Mouse (Mus musculus) testis, adult 2 months (tissue): ENCODE results near the gene Tmbim1. TPM values are rescaled to one million over a fixed set of nuclear protein-coding genes. Genes with fewer than 3 reads are reported as not detected.
"Not testable (repeated sequence)": the region's sequence is repeated elsewhere in the genome, so short reads cannot be mapped to it uniquely, and the experiment has no call there.

ENCODE experiments used
- H3K27ac ChIP-seq: fragments of 200-500 bp; 2 replicates; pipeline ENCODE4 v1.5.1; 2012; ENCODE audit warnings: low read depth, low read length; ENCODE audit not compliant: control insufficient read depth, insufficient read depth
- H3K27me3 ChIP-seq: fragments of 200-500 bp; 2 replicates; pipeline ENCODE4 v1.6.1; 2012; ENCODE audit warnings: mild to moderate bottlenecking, low read length, moderate library complexity; ENCODE audit not compliant: control insufficient read depth, insufficient read depth
- H3K36me3 ChIP-seq: fragments of 200-500 bp; 2 replicates; pipeline ENCODE4 v1.6.1; 2012; ENCODE audit warnings: mild to moderate bottlenecking, low read length; ENCODE audit not compliant: control insufficient read depth, insufficient read depth
- H3K4me1 ChIP-seq: fragments of 200-500 bp; 2 replicates; pipeline ENCODE4 v1.6.1; 2012; ENCODE audit warnings: low read length; ENCODE audit not compliant: control insufficient read depth, insufficient read depth
- H3K4me3 ChIP-seq: fragments of 200-500 bp; 2 replicates; pipeline ENCODE4 v1.5.1; 2012; ENCODE audit warnings: low read depth, mild to moderate bottlenecking, low read length, moderate library complexity, mixed read lengths; ENCODE audit not compliant: control insufficient read depth
- CTCF ChIP-seq: fragments of 200-500 bp; IDR thresholded peaks from 2 replicates; pipeline ENCODE4 v1.5.1; 2012; ENCODE audit warnings: low read depth, mild to moderate bottlenecking, inconsistent platforms, low read length, moderate library complexity; ENCODE audit not compliant: control insufficient read depth, insufficient read depth, insufficient replicate concordance
- POLR2A ChIP-seq: fragments of 200-500 bp; IDR thresholded peaks from 2 replicates; pipeline ENCODE4 v1.6.1; 2012; ENCODE audit warnings: low read depth, mild to moderate bottlenecking, inconsistent platforms, low read length, moderate library complexity; ENCODE audit not compliant: control insufficient read depth
- polyA plus RNA-seq: library from polyadenylated mRNA; depleted of rRNA; stranded (reverse); fragments of >200 nt; gene quantifications from 2 replicates; pipeline ENCODE4 v1.2.3, GENCODE M21; 2012

The Tmbim1 gene
- polyA plus RNA-seq, 1 experiment: 6.3 TPM

DNA sequence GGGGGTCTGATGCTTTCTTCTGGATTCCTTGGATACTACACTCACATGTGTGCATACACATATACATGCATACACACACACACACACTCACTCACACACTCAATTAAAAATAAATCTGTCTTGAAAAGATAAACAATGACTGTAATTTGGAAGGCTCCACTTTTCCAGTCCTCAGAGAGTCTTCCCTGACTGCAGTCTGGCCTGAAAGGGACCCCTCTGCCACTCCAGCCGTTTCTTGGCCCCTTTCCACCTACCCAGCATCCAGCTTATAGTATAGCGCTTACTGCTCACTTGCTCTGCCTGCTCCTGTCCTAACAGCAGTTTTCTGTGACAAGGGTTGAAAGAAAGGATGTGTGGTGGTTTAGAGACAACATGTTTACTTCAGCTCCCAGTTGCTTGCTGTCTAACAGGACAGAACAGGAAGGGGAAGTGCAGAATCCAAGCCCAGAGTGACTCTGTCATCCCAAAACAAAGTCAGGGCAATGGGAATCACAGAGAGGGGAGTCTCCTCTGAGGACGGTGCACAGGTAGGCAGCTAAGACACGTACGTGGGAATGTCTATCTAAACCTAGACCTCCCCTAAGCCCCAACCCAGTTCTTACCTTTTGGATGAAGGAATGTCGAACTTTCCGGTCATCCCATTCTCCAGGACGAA lies 12.0 kb downstream of the Tmbim1 start:
- Histone ChIP-seq H3K27me3 (no peaks in the 10 kb centered on the region), H3K4me3 (no peak overlapping the region), H3K27ac (no peak overlapping the region), H3K36me3 (no peaks in the 10 kb centered on the region), H3K4me1 (peaks cover 2% of the 10 kb centered on the region; the same call in 1 of the 2 replicates)
- TF ChIP-seq POLR2A (no peak), CTCF (no peak)

DNA sequence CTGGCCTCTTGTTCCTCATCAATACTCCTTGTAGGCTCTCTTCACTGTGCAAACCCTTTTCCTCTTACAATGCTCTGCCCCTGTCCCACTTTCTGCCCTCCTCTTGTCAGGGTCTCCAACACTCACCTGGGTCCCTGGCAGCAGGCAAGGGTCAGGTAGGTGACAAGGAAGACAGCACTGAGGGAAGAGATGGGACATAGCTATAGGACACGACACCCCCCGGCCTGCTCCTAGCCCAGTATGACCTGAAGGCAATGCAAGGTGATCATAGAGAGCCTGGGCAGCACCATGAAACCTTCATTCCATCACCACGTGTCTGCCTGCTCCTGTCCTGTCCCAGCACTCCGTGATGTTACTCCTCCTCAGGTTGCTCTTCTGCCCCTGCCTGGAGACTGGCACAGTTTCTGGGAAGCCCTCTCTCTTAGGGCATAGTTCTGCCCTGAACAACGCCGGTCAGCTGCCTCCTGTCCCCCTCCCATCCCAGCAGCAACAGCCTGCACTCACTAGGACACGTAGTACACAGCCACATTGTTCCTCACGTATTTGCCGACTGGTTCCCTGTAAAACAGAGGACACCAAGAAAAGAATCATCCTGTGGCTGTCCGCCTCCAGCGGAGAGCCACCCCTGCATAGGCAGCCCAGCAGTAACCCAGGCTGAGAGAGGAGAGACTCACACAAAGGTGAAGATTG lies 12.9 kb downstream of the Tmbim1 start:
- Histone ChIP-seq H3K4me1 (peaks cover 2% of the 10 kb centered on the region; the same call in 1 of the 2 replicates), H3K36me3 (no peaks in the 10 kb centered on the region)
- TF ChIP-seq CTCF: no peak
- no peak for TF ChIP-seq POLR2A

DNA sequence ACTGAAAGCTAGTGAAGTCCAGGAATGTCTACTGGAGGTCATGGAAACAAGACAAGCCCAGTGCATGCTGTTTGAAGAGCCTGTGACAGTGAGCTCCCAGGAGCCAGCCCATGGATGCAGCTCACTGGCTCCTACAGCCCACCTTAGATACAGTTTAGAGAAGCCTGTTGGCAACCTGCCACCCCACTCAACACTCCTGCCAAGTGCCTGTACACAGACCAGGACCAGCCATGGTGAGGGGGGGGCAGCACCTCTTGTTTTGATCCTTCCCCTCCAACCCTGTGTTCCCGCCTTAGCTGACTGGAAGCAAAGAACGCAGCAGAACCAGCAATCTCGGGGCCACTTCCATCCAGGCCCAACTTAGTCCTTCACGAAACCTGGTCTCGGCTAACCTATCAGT lies 15.3 kb downstream of the Tmbim1 start:
- Histone ChIP-seq H3K36me3 (no peaks in the 10 kb centered on the region; the same call in 1 of the 2 replicates), H3K4me1 (peaks cover 8% of the 10 kb centered on the region), H3K27ac (no peak overlapping the region), H3K27me3 (no peaks in the 10 kb centered on the region), H3K4me3 (no peak overlapping the region)
- no peak for TF ChIP-seq POLR2A
- TF ChIP-seq CTCF: no peak

More for the DNA sequence above, 12.9 kb downstream of the Tmbim1 start:
- Histone ChIP-seq H3K27ac (no peak overlapping the region), H3K27me3 (no peaks in the 10 kb centered on the region), H3K4me3 (no peak overlapping the region)

DNA sequence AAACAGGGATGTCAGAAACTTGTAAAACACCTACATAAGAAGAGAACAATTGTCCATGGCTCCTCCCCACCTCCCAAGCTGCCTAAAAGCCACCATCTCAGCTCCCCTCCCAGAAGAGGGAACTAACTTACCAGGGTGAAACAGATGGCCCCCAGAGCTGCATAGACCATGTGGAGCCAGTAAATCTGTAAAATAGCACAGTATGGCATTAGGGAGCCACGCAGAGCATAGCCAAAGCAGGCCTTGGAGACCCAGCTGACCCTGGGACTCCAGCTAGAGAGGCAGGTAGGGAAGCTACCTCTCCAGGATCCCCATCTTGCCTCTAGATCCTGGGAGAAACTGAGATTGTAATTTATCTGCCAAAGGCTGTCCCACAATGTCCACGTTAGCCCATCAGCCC lies 15.7 kb downstream of the Tmbim1 start:
- Histone ChIP-seq H3K27ac (no peak overlapping the region), H3K36me3 (no peaks in the 10 kb centered on the region; the same call in 1 of the 2 replicates), H3K4me1 (peaks cover 6% of the 10 kb centered on the region), H3K4me3 (no peak overlapping the region), H3K27me3 (no peaks in the 10 kb centered on the region)
- TF ChIP-seq POLR2A (no peak), CTCF (no peak)

DNA sequence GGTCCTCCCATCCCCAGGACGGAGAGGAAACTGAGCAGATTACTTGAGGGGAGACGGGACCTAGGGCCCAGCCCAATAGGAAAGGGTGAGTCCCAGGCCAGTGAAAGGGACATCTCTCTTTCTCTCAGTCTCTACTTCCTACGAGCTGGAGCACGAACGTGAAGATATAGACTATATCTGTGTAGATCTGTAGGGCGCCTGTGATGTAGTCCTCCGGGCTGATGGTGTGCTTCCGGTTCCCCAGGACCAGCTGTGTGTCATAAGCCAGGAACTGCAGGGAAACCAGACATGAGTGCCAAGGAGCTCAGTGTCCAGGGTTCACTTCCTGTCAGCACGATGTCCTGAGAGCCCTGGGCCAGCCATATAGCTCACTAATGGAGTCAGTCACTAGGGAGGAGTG lies 16.2 kb downstream of the Tmbim1 start:
- no peak for TF ChIP-seq POLR2A
- no peak for TF ChIP-seq CTCF
- Histone ChIP-seq H3K27ac (no peak overlapping the region), H3K36me3 (no peaks in the 10 kb centered on the region; the same call in 1 of the 2 replicates), H3K4me3 (no peak overlapping the region), H3K4me1 (peaks cover 6% of the 10 kb centered on the region), H3K27me3 (no peaks in the 10 kb centered on the region)

DNA sequence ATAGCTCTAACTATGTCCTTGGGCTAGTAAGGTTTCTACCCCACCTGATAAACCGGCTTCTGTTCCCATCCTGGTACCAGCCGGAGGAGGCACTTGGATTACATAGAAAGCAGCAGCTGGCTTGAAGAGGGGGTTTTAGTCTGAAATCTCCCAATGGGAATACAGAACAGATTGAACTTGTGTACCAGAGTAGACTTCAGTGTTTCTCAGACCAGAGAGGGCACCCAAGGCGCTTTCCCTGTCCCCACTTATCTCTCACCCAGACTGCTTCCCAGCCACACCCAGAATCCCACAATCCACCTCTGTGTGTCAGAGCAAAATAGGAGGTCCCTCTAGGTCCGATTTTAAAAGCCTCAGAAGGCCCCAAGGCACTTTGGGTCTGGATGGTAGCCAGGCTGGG lies 17.1 kb downstream of the Tmbim1 start:
- H3K27ac ChIP-seq: no peak overlapping the region
- no peak overlapping the region for H3K4me3 ChIP-seq
- TF ChIP-seq CTCF: no peak
- TF ChIP-seq POLR2A: no peak
- no peaks in the 10 kb centered on the region for H3K27me3 ChIP-seq
- H3K36me3 ChIP-seq: no peaks in the 10 kb centered on the region; the same call in 1 of the 2 replicates
- H3K4me1 ChIP-seq: peaks cover 8% of the 10 kb centered on the region

DNA sequence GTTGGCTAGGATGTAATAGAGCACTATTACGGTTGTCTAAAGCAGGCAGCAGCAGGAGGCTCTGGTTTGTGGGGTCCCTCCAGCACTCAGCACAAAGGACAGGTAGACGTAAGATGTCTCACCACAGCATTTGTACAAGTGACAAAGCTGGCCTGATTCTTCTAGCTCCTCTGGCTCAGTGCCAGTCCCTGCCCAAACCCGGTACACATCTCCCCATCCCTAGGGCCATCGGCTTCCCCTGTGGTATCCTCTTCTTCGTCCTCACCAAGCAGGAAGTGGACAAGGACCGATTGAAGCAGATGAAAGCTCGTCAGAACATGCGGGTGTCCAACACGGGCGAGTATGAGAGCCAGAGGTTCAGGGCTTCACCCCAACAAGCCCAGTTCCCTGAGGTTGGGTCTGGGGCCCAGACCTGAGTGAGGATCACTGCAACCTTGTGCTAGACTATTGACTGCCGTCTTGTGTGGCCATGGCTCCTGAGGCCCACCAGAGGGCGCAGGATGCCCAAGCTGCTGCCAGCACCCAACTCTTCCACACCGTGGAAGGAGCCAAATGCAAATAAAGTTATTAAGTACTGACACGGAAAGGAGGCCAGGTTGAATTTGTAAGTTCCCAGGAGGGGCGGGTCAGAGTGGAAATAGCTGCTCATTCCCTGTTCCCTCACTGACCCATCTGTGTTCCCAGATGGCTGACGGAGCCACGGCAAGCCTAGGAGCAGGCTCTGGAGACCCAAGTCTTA lies 18.4 kb downstream of the Tmbim1 start:
- not testable (repeated sequence) for H3K27ac ChIP-seq, H3K36me3 ChIP-seq, H3K4me1 ChIP-seq, H3K27me3 ChIP-seq, H3K4me3 ChIP-seq
- 0 out of 2 replicates have a peak, but pooled peaks have one; percentile 7 for TF ChIP-seq CTCF
